Mouse (Mus musculus) heart, embryonic 15.5 days (tissue): Measurements from ENCODE around the gene AI464131. TPM values are rescaled to one million over a fixed set of nuclear protein-coding genes. Genes with fewer than 3 reads are reported as not detected.

Experiments
- ATAC-seq: fragments of 200-750 bp; cut with Nextera tagmentation; replicated peaks from 2 replicates; pipeline ENCODE4 v1.8.0; 2017; ENCODE audit warnings: low read depth, moderate TSS enrichment; ENCODE audit not compliant: insufficient number of reproducible peaks, insufficient read depth, low FRiP score
- H3K27ac ChIP-seq: fragments of 300-500 bp; sonication (generic); 2 replicates; pipeline ENCODE4 v1.5.1; 2015; ENCODE audit warnings: mild to moderate bottlenecking, inconsistent platforms
- H3K27me3 ChIP-seq: fragments of 300-500 bp; sonication (generic); 2 replicates; pipeline ENCODE4 v1.6.1; 2015; ENCODE audit warnings: inconsistent platforms
- H3K36me3 ChIP-seq: fragments of 300-500 bp; sonication (generic); 2 replicates; pipeline ENCODE4 v1.6.1; 2015; ENCODE audit warnings: mild to moderate bottlenecking, inconsistent platforms
- H3K4me1 ChIP-seq: fragments of 300-500 bp; sonication (generic); replicated peaks from 2 replicates; pipeline ENCODE4 v1.6.1; 2015; ENCODE audit warnings: inconsistent platforms
- H3K4me2 ChIP-seq: fragments of 300-500 bp; sonication (generic); 2 replicates; pipeline ENCODE4 v1.6.1; 2015; ENCODE audit warnings: inconsistent platforms, mild to moderate bottlenecking, moderate library complexity
- H3K4me3 ChIP-seq: fragments of 300-500 bp; sonication (generic); 2 replicates; pipeline ENCODE4 v1.5.1; 2015; ENCODE audit warnings: mild to moderate bottlenecking, inconsistent platforms
- H3K9ac ChIP-seq: fragments of 300-500 bp; sonication (generic); 2 replicates; pipeline ENCODE4 v1.6.1; 2015; ENCODE audit warnings: mild to moderate bottlenecking, inconsistent platforms
- H3K9me3 ChIP-seq: fragments of 300-500 bp; sonication (generic); replicated peaks from 2 replicates; pipeline ENCODE4 v1.6.1; 2016; ENCODE audit warnings: inconsistent platforms
- whole genome bisulfite sequencing: fragments of 180-500 bp; shearing (Covaris S2); methylation state at CpG from one replicate; pipeline ENCODE4 v1.1.7; 2015; ENCODE audit warnings: mixed read lengths; 5-methylcytosine and 5-hydroxymethylcytosine counted together
- polyA plus RNA-seq: library from polyadenylated mRNA; unstranded; fragments of >200 nt; fragmentation: Nextera tagmentation; extraction: Ambion mirVana; gene quantifications from 2 replicates; pipeline ENCODE4 v1.2.1, GENCODE M21; 2015

Gene AI464131
- polyA plus RNA-seq, 1 experiment from 2014 or later: 2.7 TPM

- Histone ChIP-seq H3K4me2 (no peak overlapping the region), H3K27me3 (peaks cover 10% of the 10 kb centered on the region; the same call in 1 of the 2 replicates), H3K4me3 (no peak overlapping the region), H3K9ac (no peak overlapping the region), H3K4me1 (peaks cover 5% of the 10 kb centered on the region), H3K27ac (no peak overlapping the region), H3K36me3 (no peaks in the 10 kb centered on the region), H3K9me3 (no peaks in the 10 kb centered on the region)
- WGBS: 51% methylated on average over 5 of the region's 5 CpGs
- no peak for ATAC-seq
Measured at GRCm38 (mm10) chr4:41522788-41523187, 19.9 kb upstream of the AI464131 start.

DNA sequence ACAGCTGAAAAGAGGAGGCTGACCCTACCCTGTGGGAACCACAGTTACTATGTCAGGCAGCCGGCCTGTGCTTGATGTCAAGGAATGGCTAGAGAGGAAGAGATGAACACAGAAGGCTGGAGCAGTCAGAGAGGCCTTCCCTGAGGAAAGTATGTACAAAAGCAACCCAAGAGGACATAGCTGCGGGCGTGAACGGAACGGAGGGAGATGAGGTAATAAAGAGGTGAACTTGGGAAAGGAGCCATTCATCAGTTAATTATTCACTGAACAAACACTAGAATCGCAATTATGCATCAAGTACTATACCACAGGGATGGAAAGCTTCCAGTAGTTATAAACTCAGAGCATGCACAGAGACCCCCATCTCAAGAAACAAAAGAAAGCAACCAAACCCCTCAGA lies 19.3 kb upstream of the AI464131 start:
- peaks cover 10% of the 10 kb centered on the region; the same call in 1 of the 2 replicates for H3K27me3 ChIP-seq
- H3K4me2 ChIP-seq: no peak overlapping the region
- H3K9ac ChIP-seq: no peak overlapping the region
- H3K36me3 ChIP-seq: no peaks in the 10 kb centered on the region
- H3K4me1 ChIP-seq: peaks cover 4% of the 10 kb centered on the region
- ATAC-seq: no peak
- H3K4me3 ChIP-seq: no peak overlapping the region
- 88% methylated on average over 6 of the region's 6 CpGs for WGBS
- H3K9me3 ChIP-seq: no peaks in the 10 kb centered on the region
- no peak overlapping the region for H3K27ac ChIP-seq

DNA sequence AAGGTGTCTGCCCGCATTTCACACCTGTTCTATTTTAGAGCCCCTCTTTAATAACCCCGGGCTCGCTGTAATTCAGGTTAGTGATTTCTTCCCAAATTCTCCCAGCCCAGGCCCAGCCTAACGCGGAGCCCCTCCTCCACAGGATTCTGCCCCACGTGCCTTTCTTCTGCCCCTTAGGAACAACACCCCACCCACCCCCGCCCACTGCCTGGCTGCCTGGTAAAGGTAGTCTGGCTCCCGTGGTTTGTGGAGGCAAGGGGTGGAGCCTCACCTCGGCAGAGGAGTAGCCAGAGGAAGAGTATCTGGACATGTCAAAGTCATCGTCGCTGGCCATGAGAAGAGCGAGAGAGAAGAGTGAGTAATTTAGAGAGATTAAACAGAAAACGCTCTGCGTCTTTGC lies 17.8 kb upstream of the AI464131 start:
- H3K4me2 ChIP-seq: no peak overlapping the region
- H3K9ac ChIP-seq: no peak overlapping the region
- H3K9me3 ChIP-seq: no peaks in the 10 kb centered on the region
- H3K27me3 ChIP-seq: peaks cover 13% of the 10 kb centered on the region
- no peak overlapping the region for H3K4me3 ChIP-seq
- H3K4me1 ChIP-seq: no peaks in the 10 kb centered on the region
- 39% methylated on average over 14 of the region's 14 CpGs for WGBS
- no peak for ATAC-seq
- H3K27ac ChIP-seq: no peak overlapping the region
- H3K36me3 ChIP-seq: no peaks in the 10 kb centered on the region

- Histone ChIP-seq H3K4me3 (no peak overlapping the region), H3K36me3 (no peaks in the 10 kb centered on the region), H3K27me3 (peaks cover 13% of the 10 kb centered on the region), H3K27ac (no peak overlapping the region), H3K4me1 (no peaks in the 10 kb centered on the region), H3K4me2 (no peak overlapping the region), H3K9ac (no peak overlapping the region), H3K9me3 (no peaks in the 10 kb centered on the region)
- no peak for ATAC-seq
- WGBS: 85% methylated on average over 5 of the region's 5 CpGs
Measured at GRCm38 (mm10) chr4:41519195-41519594, 16.3 kb upstream of the AI464131 start.

- ATAC-seq: no peak
- Histone ChIP-seq H3K9me3 (no peaks in the 10 kb centered on the region), H3K9ac (no peak overlapping the region), H3K4me1 (no peaks in the 10 kb centered on the region), H3K36me3 (no peaks in the 10 kb centered on the region), H3K4me2 (no peak overlapping the region), H3K4me3 (no peak overlapping the region), H3K27me3 (peaks cover 15% of the 10 kb centered on the region), H3K27ac (no peak overlapping the region)
- WGBS: 72% methylated on average over 7 of the region's 7 CpGs
Measured at GRCm38 (mm10) chr4:41518349-41518748, 15.5 kb upstream of the AI464131 start.

GRCm38 (mm10) chr4:41517233-41517632 lies 14.4 kb upstream of the AI464131 start, which contains the start of gene 1110017D15Rik:
Gene 1110017D15Rik (minus strand): TSS chr4:41517333.
- no peaks in the 10 kb centered on the region for H3K4me1 ChIP-seq
- WGBS: 69% methylated on average over 2 of the region's 2 CpGs
- H3K9ac ChIP-seq: no peak within 1 kb of the TSS
- no peak within 1 kb of the TSS for H3K27ac ChIP-seq
- no peak for ATAC-seq
- no peak within 1 kb of the TSS for H3K4me2 ChIP-seq
- no peaks in the 10 kb centered on the region for H3K9me3 ChIP-seq
- no peaks in the 10 kb centered on the region for H3K36me3 ChIP-seq
- H3K27me3 ChIP-seq: peaks cover 23% of the 10 kb centered on the region
- H3K4me3 ChIP-seq: no peak within 1 kb of the TSS

DNA sequence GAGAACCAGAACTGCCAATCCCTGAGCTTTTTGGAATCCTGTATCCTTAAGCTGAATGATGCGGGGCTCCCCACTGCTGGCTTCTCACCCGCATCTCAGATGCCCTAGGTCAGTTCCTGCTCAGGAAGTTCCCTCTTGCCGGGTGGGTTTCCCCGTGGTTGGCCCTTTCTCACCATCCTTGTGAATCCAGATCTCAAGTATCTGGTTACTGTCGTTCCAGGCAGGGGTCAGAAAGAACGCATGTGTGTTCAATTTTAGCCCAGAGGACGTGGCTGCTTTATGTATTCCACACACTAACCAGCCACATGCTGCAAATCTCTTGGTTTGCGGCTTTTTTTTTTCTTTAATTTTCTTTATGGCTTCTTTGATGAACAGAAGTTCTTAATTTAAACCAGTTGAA lies 10.8 kb upstream of the AI464131 start:
- 18% methylated on average over 8 of the region's 8 CpGs for WGBS
- ATAC-seq: no peak
- no peak overlapping the region for H3K4me2 ChIP-seq

DNA sequence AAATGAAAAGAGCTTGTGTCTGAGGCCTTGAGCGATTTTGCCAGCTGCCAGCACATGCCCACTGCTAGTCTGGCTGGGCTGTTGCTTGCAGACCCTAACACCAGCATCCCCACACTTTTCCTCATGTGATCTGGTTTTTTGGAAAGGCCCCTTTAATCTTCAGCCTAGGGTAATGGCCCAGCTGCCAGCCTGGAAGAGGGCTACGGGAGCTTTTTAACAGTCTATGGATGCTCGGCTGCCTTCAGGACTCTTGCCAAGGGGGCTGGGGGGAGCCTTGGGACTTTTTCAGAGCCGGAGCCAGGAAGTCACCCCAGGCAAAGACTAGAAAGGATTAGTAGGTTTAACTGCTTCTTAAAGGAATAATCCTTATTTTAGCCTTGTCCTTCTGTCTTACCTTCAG lies 10.4 kb upstream of the AI464131 start:
- H3K4me1 ChIP-seq: no peaks in the 10 kb centered on the region
- no peak overlapping the region for H3K4me3 ChIP-seq
- no peak overlapping the region for H3K4me2 ChIP-seq
- H3K9ac ChIP-seq: no peak overlapping the region
- 51% methylated on average over 4 of the region's 4 CpGs for WGBS
- no peak overlapping the region for H3K27ac ChIP-seq
- H3K9me3 ChIP-seq: no peaks in the 10 kb centered on the region
- no peaks in the 10 kb centered on the region for H3K36me3 ChIP-seq
- ATAC-seq: no peak
- H3K27me3 ChIP-seq: peaks cover 36% of the 10 kb centered on the region

More for the DNA sequence above, 10.8 kb upstream of the AI464131 start:
- Histone ChIP-seq H3K4me3 (no peak overlapping the region), H3K4me1 (no peaks in the 10 kb centered on the region), H3K9ac (no peak overlapping the region), H3K27ac (no peak overlapping the region), H3K27me3 (peaks cover 33% of the 10 kb centered on the region), H3K36me3 (no peaks in the 10 kb centered on the region), H3K9me3 (no peaks in the 10 kb centered on the region)

DNA sequence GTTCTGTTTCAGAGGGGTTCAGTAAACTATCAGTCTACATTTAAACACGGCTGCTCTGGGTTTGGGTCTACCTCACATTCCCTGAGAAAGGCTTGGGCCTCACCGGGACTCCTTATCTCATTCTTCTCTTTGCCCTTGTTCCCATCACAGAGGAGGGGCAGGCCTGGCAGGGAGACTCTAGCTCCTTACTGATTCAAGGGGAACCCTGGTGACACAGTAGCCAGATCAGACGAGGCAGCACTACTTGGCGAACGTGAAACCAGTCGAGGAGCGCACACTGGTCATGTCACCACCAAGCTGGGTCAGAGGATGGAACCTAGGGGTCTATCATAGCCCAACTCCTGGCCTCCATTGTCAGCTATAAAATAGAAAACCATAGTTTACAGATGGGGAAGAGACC lies 5.1 kb upstream of the AI464131 start:
- Histone ChIP-seq H3K4me1 (peaks cover 19% of the 10 kb centered on the region), H3K4me2 (no peak overlapping the region), H3K4me3 (no peak overlapping the region), H3K9me3 (no peaks in the 10 kb centered on the region), H3K9ac (no peak overlapping the region), H3K36me3 (no peaks in the 10 kb centered on the region), H3K27ac (no peak overlapping the region), H3K27me3 (peaks cover 38% of the 10 kb centered on the region)
- 43% methylated on average over 7 of the region's 7 CpGs for WGBS
- ATAC-seq: no peak

- Histone ChIP-seq H3K4me1 (peaks cover 25% of the 10 kb centered on the region), H3K9me3 (no peaks in the 10 kb centered on the region), H3K4me3 (peak overlapping the region; percentile 60), H3K4me2 (peak overlapping the region; percentile 97), H3K27ac (no peak overlapping the region), H3K36me3 (no peaks in the 10 kb centered on the region), H3K9ac (peak overlapping the region; percentile 59), H3K27me3 (peaks cover 38% of the 10 kb centered on the region)
- ATAC-seq: no peak
- 6% methylated on average over 22 of the region's 22 CpGs for WGBS
Measured at GRCm38 (mm10) chr4:41507326-41507924, 4.5 kb upstream of the AI464131 start.

DNA sequence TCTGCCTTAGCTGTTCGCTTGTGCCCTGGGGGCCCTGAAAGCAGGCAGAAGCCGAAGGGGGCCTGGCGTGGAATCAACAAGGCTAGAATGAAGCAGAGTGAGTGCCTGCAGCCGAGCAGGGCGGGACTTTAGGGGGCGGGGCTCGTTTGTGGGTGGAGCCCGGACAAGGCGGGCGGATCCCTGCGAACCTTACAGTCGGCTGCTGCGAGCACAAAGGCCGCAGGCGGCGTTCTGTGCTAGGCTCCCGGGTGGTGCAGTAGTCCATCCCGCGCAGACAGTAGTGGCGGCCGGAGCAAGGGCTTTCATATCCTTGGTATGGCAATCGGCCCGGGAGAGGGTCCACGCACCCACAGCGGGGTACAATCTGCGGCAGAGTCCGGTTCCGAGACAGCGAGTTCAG lies 4.0 kb upstream of the AI464131 start:
- H3K4me2 ChIP-seq: peak overlapping the region; percentile 97
- peak; percentile 55 for ATAC-seq
- H3K9me3 ChIP-seq: no peaks in the 10 kb centered on the region
- H3K27me3 ChIP-seq: peaks cover 37% of the 10 kb centered on the region
- peaks cover 30% of the 10 kb centered on the region for H3K4me1 ChIP-seq
- H3K9ac ChIP-seq: peak overlapping the region; percentile 59
- peak overlapping the region; percentile 60 for H3K4me3 ChIP-seq
- WGBS: under 1% methylated on average over 29 of the region's 29 CpGs
- no peaks in the 10 kb centered on the region for H3K36me3 ChIP-seq
- H3K27ac ChIP-seq: no peak overlapping the region

- WGBS: 13% methylated on average over 13 of the region's 13 CpGs
- H3K4me3 ChIP-seq: peak overlapping the region; percentile 60
- ATAC-seq: no peak
Measured at GRCm38 (mm10) chr4:41506156-41506555, 3.3 kb upstream of the AI464131 start.

More at GRCm38 (mm10) chr4:41506156-41506555, 3.3 kb upstream of the AI464131 start:
- Histone ChIP-seq H3K27ac (no peak overlapping the region), H3K27me3 (peaks cover 40% of the 10 kb centered on the region), H3K9me3 (no peaks in the 10 kb centered on the region), H3K4me1 (peaks cover 30% of the 10 kb centered on the region), H3K9ac (0 out of 2 replicates have a peak overlapping the region, but pooled peaks have one; percentile 59), H3K36me3 (no peaks in the 10 kb centered on the region), H3K4me2 (peak overlapping the region; percentile 97)
